Mouse (Mus musculus) small intestine, adult 2 months (tissue): ENCODE measurements around the gene Phox2b. TPM values are rescaled to one million over a fixed set of nuclear protein-coding genes. Genes with fewer than 3 reads are reported as not detected.

Experiments
- H3K27ac ChIP-seq: fragments of 200-500 bp; 2 replicates; pipeline ENCODE4 v1.5.1; 2012; ENCODE audit warnings: low read depth, low read length, control low read depth, inconsistent platforms; ENCODE audit not compliant: insufficient read depth
- H3K27me3 ChIP-seq: fragments of 200-500 bp; 2 replicates; pipeline ENCODE4 v1.6.1; 2012; ENCODE audit warnings: mild to moderate bottlenecking, moderate library complexity, low read length, inconsistent platforms; ENCODE audit not compliant: control insufficient read depth, insufficient read depth
- H3K36me3 ChIP-seq: fragments of 200-500 bp; 2 replicates; pipeline ENCODE4 v1.6.1; 2012; ENCODE audit warnings: mild to moderate bottlenecking, low read length, control low read depth, inconsistent platforms; ENCODE audit not compliant: control insufficient read depth, insufficient read depth
- H3K4me1 ChIP-seq: fragments of 200-500 bp; 2 replicates; pipeline ENCODE4 v1.6.1; 2012; ENCODE audit warnings: low read length, inconsistent platforms, mixed read lengths; ENCODE audit not compliant: control insufficient read depth, insufficient read depth, insufficient read length
- H3K4me3 ChIP-seq: fragments of 200-500 bp; 2 replicates; pipeline ENCODE4 v1.5.1; 2012; ENCODE audit warnings: low read depth, mild to moderate bottlenecking, control low read depth, inconsistent platforms, low read length, moderate library complexity
- CTCF ChIP-seq: fragments of 200-500 bp; IDR thresholded peaks from 2 replicates; pipeline ENCODE4 v1.5.1; 2012; ENCODE audit warnings: low read depth, mild to moderate bottlenecking, control low read depth, inconsistent platforms, low read length, moderate library complexity, mixed read lengths; ENCODE audit not compliant: insufficient replicate concordance, insufficient read length; ENCODE audit errors: extremely low read depth
- POLR2A ChIP-seq: fragments of 200-500 bp; IDR thresholded peaks from 2 replicates; pipeline ENCODE4 v1.6.1; 2012; ENCODE audit warnings: low read depth, mild to moderate bottlenecking, control low read depth, inconsistent platforms, low read length, moderate library complexity
- WGBS: fragments of 180-500 bp; shearing (Covaris S2); methylation state at CpG from one replicate; pipeline ENCODE4 v1.1.7; 2018; 5-methylcytosine and 5-hydroxymethylcytosine counted together
- polyA plus RNA-seq: library from polyadenylated mRNA; depleted of rRNA; stranded (reverse); fragments of >200 nt; gene quantifications from 2 replicates; pipeline ENCODE4 v1.2.3, GENCODE M21; 2012; rRNA removed

Phox2b gene
- 0.90 and 1.2 TPM in 2 replicates for polyA plus RNA-seq

DNA sequence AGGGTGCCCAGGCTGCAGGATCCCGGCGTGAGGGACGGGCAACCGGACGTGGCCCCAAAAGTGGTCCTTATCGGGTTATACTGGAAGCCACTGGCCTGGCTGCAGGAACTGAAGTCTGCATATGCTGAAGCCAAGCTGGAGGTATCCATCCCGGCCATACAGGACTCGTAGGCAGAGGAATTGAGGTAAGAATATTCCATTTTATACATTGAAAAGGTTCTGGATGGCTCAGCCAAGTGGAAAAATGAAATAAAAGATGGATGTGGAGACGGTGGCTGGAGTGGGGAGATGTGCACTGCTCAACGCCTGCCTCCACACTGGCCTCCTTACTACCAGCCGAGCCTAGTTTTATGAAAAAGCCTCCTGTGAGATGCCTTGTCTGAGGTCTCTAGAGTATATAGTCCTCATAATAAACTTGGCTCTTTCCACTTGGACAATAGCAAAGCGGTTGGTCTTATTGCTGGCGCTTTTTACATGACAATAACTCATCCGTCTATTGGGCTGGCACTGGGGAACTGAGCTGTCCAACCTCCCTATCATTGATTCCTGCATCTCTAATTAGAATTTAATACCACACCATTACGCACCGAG is at the start of gene Phox2b:
Phox2b (minus strand) TSS at position 569 of the 591 bp plus-strand sequence.
- peaks cover 74% of the 10 kb centered on the region for H3K27me3 ChIP-seq
- TF ChIP-seq CTCF (no peak), POLR2A (no peak)
- H3K36me3 ChIP-seq: no peaks in the 10 kb centered on the region
- H3K27ac ChIP-seq: no peak within 1 kb of the TSS
- WGBS: 6% methylated on average over 16 of the region's 16 CpGs
- H3K4me1 ChIP-seq: no peaks in the 10 kb centered on the region
- H3K4me3 ChIP-seq: no peak within 1 kb of the TSS

DNA sequence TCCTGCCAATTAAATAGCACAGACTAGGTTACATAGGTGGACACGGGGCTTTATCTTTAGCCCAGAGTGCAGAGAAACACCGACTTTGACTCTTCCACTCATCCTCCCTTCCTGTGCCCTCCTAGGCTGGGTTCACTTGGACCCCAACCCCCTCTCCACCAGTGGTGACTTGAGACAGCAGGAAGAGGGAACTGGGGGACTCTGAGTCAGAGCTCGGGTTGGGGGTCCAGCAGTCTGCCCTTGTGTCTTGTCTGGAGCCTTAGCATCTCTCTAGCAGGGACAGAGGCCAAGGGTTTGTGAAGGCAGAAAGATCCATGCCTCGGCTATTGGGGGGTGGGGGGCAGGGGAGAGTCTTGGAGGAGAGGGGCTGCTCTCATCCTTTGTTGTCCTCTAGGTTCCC is 43.5 kb upstream of the Phox2b start:
- 67% methylated on average over 4 of the region's 4 CpGs for WGBS
- no peaks in the 10 kb centered on the region for H3K4me1 ChIP-seq
- TF ChIP-seq CTCF (no peak), POLR2A (no peak)
- H3K27me3 ChIP-seq: no peaks in the 10 kb centered on the region
- no peak overlapping the region for H3K4me3 ChIP-seq
- H3K36me3 ChIP-seq: no peaks in the 10 kb centered on the region
- no peak overlapping the region for H3K27ac ChIP-seq

DNA sequence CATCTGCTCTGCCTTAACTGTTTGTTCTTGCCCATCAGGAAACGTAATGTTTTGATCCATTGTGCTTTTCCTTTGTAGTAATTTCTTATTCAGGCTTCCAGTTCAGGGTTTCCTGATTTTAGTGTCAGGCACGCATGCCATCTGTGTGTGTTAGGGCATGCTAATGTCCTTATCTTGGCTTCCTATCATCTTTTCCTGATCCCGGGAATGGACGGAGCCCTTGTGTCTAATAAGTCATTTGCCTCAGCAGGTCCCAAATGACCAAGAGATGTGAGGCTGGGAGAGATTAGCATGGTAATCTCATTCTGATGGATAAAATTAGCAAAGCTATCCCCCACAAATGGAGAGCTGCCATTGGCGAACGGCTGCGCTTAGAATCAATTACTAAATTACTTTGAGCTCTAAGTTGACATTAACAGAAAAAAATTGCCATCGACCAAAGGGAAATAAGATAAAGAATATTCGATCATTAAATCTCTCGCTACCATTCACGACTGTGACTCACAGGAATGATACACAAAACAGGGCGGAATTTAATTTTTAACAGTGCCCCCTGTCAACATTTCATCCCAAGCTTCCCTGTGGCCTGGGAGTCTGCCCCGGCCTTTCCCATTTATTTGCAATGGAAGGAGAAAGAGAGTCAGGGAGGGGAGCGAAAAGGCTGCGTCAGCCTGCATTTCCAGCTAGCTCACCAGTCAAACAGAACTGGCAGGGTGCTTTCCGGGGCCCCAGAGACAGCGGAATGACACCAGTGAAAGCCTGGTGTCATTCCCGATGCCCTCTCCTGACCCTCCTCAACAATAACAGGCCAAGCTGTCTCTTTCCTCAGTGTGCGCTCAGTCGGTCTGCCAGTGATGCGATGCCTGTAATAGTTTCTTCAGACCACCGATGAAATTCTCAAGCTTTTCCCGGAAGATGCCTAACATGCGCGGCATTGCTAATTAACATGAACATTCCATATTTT is 40.2 kb upstream of the Phox2b start:
- Histone ChIP-seq H3K27ac (no peak overlapping the region), H3K36me3 (no peaks in the 10 kb centered on the region), H3K27me3 (no peaks in the 10 kb centered on the region), H3K4me1 (no peaks in the 10 kb centered on the region), H3K4me3 (no peak overlapping the region)
- 60% methylated on average over 25 of the region's 25 CpGs for WGBS
- no peak for TF ChIP-seq POLR2A
- no peak for TF ChIP-seq CTCF

DNA sequence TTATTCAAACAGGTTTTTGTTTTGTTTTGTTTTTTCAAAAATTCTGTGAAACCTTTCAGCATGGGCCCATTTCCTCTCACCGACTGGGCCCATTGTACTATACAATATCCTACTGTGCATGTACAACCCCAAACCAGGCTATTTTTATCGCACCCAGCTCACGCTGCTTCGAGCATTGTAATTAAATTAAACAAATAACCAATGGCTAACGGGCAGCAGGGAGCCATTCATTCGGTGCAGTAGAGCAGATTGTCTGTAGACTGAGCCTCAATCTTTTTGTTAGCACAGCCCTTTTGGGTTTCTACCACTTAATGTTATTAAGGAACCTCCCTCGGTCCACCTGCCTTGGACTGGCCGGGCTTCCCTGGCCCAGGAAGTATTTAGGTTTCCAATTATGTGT is 39.5 kb upstream of the Phox2b start:
- Histone ChIP-seq H3K36me3 (no peaks in the 10 kb centered on the region), H3K27ac (no peak overlapping the region), H3K27me3 (no peaks in the 10 kb centered on the region), H3K4me3 (no peak overlapping the region), H3K4me1 (no peaks in the 10 kb centered on the region)
- TF ChIP-seq POLR2A: no peak
- no peak for TF ChIP-seq CTCF
- 62% methylated on average over 8 of the region's 8 CpGs for WGBS

DNA sequence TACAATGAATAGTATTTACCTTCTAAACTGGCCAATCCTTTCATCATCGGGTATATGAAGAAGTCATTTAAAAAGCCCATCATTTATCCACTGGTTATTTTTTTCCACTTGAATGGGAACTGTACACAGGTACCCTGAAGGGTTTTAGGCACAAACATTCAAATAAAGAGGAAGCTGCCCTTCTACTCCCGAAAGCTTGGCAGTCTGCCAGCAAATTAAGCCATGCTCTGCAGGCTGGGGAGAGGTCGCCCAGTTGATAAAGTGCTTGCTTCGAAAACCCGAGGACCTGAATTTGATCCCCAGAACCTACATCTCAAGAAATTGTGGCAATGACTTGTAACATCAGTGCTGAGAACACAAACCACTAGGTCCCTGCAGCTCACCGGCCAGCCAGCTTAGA is 35.6 kb upstream of the Phox2b start:
- Histone ChIP-seq H3K36me3 (no peaks in the 10 kb centered on the region), H3K4me3 (no peak overlapping the region), H3K4me1 (no peaks in the 10 kb centered on the region), H3K27ac (no peak overlapping the region), H3K27me3 (no peaks in the 10 kb centered on the region)
- 27% methylated on average over 6 of the region's 6 CpGs for WGBS
- TF ChIP-seq POLR2A (no peak), CTCF (no peak)

DNA sequence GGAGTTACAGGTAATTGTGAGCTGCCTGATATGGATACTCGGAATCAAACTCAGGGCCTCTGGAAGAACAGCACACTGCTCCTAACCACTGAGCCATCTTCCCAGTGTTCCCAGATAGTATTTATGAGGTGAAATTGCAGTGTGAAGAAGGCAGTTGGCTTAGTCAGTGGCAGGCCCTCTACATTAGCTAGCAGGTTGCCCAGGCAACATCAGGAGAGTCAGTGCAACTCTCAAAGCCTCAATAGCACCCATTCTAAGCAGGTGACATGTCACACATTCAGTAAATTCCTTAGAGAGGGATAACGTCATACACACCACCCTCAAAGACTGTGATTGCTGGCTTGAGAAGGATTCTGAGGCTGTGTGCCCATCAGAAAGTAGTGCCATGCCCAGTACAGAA is 32.6 kb upstream of the Phox2b start:
- TF ChIP-seq POLR2A (no peak), CTCF (no peak)
- Histone ChIP-seq H3K4me1 (no peaks in the 10 kb centered on the region), H3K36me3 (no peaks in the 10 kb centered on the region), H3K27ac (no peak overlapping the region), H3K27me3 (no peaks in the 10 kb centered on the region), H3K4me3 (no peak overlapping the region)
- WGBS: 82% methylated on average over 2 of the region's 2 CpGs

DNA sequence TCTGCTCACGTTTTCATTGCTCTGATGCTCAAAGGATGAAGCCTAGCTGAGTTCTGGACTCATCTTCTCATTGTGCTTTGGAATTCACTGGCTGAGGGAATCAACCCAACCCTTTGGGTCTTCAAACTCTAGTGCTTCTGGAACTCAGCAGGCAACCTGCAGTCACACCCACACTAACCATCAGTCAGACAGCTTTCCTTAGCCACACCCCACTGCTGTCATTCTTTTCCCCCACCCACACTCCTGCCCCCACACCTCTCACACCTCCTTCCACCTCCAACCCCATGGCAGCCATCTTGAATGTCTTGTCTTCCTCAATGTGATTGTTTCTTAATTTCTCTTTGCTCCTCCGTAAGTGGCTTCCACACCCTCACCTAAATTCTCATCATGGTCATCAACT is 7.2 kb upstream of the Phox2b start:
- no peak overlapping the region for H3K27ac ChIP-seq
- H3K27me3 ChIP-seq: peaks cover 17% of the 10 kb centered on the region
- H3K36me3 ChIP-seq: no peaks in the 10 kb centered on the region
- no peak for TF ChIP-seq POLR2A
- TF ChIP-seq CTCF: no peak
- no peak overlapping the region for H3K4me3 ChIP-seq
- no peaks in the 10 kb centered on the region for H3K4me1 ChIP-seq
- WGBS: 78% methylated on average over 2 of the region's 2 CpGs
